Mouse (Mus musculus) olfactory bulb, adult 2 months (tissue): ENCODE measurements around the gene Dnajc8. TPM values are rescaled to one million over a fixed set of nuclear protein-coding genes. Genes with fewer than 3 reads are reported as not detected.

Source experiments
- H3K27ac ChIP-seq: fragments of 200-500 bp; 2 replicates; pipeline ENCODE4 v1.5.1; 2012; ENCODE audit warnings: low read depth, low read length; ENCODE audit not compliant: insufficient read depth
- H3K4me1 ChIP-seq: fragments of 200-500 bp; 2 replicates; pipeline ENCODE4 v1.6.1; 2012; ENCODE audit warnings: low read length; ENCODE audit not compliant: control insufficient read depth, insufficient read depth
- H3K4me3 ChIP-seq: fragments of 200-500 bp; 2 replicates; pipeline ENCODE4 v1.5.1; 2012; ENCODE audit warnings: mild to moderate bottlenecking, low read depth, low read length, moderate library complexity; ENCODE audit not compliant: insufficient read depth
- CTCF ChIP-seq: fragments of 200-500 bp; IDR thresholded peaks from 2 replicates; pipeline ENCODE4 v1.5.1; 2012; ENCODE audit warnings: low read depth, mild to moderate bottlenecking, low read length, moderate library complexity; ENCODE audit not compliant: insufficient read depth
- POLR2A ChIP-seq: fragments of 200-500 bp; IDR thresholded peaks from 2 replicates; pipeline ENCODE4 v1.6.1; 2012; ENCODE audit warnings: mild to moderate bottlenecking, low read depth, low read length, moderate library complexity; ENCODE audit not compliant: insufficient read depth
- WGBS: fragments of 180-500 bp; shearing (Covaris S2); methylation state at CpG from one replicate; pipeline ENCODE4 v1.1.7; 2018; 5-methylcytosine and 5-hydroxymethylcytosine counted together
- polyA plus RNA-seq: library from polyadenylated mRNA; stranded (reverse); fragments of >200 nt; gene quantifications from 2 replicates; pipeline ENCODE4 v1.2.4, GENCODE M21; 2012; ENCODE audit warnings: low replicate concordance; ENCODE audit not compliant: missing spikeins, insufficient read depth, insufficient read length

Dnajc8 gene
- 577 TPM in 1 of 2 replicates, not detected in the other for polyA plus RNA-seq

DNA sequence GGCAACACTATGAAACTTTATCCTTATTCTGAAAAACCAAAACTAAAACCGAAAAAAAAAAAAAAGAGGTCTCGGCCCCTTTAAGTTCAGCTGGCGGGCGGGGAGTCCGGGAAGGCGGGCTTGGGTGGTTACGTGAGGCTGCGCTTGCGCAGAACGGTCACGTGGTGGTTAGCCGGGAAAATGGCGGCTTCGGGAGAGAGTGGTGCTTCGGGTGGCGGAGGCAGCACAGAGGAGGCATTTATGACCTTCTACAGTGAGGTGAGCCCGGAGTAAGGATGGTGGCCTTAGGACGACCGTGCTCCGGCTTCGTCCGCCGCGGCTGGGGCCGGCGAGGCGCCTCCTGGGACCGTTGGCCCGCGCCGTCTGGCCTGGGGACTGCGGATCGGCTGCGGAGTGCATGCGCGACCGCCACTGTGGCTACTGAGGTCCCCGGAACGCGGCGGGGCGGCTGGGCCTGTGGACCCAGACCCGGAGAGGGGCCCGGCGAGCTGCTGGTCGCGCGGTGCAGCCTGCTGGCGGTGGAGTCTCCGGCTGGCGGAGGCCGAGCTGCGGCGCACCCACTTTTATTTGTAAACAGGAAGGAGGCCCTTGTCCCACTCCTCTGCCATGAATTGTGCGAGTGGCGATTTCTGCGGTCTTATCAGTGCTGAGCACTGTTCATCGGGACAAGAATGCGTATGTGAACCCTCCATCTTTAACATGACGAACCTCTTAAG is at the start of gene Dnajc8:
Gene Dnajc8, plus strand, starts transcription at position 145 of the 716 bp plus-strand sequence.
- H3K4me1 ChIP-seq: peaks cover 8% of the 10 kb centered on the region; the same call in 1 of the 2 replicates
- H3K4me3 ChIP-seq: peak within 1 kb of the TSS; percentile 95
- peak within 1 kb of the TSS; percentile 76 for H3K27ac ChIP-seq
- under 1% methylated on average over 60 of the region's 60 CpGs for WGBS
- no peak for TF ChIP-seq CTCF
- TF ChIP-seq POLR2A: peak; percentile 76

DNA sequence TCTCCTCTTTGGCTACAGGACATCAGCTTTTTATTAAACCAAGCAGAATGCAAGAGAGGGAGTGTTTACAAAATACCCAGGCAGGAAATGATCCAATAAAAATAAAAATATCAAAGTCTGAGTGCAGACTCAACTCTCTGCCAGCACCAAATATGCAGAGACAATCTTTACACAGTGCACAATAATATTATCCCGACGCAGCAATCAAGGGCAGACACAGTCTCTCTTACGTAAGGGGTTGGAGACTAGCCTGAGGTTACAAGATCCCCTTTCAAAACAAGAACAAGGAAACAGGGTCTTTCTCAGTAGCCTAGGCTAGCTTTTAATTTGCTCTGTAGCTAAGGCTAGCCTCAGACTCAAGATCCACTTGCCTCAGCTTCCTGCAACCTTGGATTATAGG is 46.8 kb upstream of the Dnajc8 start:
- no peak overlapping the region for H3K4me3 ChIP-seq
- no peak overlapping the region for H3K27ac ChIP-seq
- 80% methylated on average over 3 of the region's 3 CpGs for WGBS
- TF ChIP-seq CTCF (no peak), POLR2A (no peak)
- no peaks in the 10 kb centered on the region for H3K4me1 ChIP-seq

DNA sequence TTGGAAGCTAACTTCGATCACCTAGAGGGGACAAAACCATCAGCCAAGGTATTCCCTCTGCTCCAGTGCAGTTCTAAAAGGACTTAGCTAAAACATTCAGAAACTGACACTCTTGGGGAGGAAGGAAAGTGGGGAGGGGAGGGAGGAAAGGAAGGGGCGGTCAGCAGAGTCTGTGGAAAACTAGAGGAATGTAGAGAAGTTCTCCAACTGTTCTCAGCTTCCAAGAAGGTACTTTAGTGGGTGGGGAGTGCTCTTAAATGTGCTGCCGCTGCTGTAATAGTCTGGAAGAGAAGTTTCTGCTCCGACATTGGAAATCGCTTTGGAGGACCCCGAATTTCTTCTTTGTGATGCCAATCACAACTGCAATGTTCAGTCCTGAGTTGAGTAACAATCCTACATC is 46.4 kb upstream of the Dnajc8 start:
- no peak overlapping the region for H3K4me3 ChIP-seq
- no peak overlapping the region for H3K27ac ChIP-seq
- 87% methylated on average over 6 of the region's 6 CpGs for WGBS
- TF ChIP-seq CTCF (no peak), POLR2A (no peak)
- H3K4me1 ChIP-seq: no peaks in the 10 kb centered on the region

DNA sequence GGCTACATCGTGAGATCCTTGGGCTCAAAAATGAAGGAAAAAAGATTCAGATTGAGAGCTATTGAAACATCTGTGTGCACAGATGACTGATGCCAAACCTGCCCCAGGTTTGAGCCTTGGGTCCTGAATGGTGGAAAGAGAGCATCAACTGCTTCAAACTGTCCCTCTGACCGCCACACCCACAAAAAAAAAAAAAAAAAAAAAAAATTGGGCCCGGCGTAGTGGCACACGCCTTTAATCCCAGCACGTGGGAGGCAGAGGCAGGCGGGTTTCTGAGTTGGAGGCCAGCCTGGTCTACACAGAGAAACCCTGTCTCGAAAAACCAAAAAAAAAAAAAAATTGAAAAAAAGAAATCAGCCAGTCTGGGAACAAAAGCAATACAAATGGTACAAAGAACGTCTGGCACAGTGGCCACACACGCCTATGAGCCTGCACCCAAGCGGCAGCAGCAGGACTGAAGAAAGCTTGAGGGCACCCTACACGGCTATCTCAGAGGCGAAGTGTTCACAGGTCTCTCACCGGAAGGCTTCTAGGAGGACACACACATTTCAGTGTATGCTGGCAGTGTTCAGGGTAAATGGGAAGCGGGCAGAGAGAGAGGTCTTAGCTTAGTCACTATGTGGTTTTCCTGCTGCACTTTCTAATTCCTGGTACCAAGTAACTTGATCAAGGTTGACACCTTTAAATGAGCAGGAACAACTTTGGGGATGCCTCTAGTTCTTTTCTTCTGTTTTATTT is 44.9 kb upstream of the Dnajc8 start:
- H3K27ac ChIP-seq: no peak overlapping the region
- TF ChIP-seq CTCF (no peak), POLR2A (no peak)
- 90% methylated on average over 15 of the region's 15 CpGs for WGBS
- H3K4me1 ChIP-seq: no peaks in the 10 kb centered on the region
- H3K4me3 ChIP-seq: no peak overlapping the region

DNA sequence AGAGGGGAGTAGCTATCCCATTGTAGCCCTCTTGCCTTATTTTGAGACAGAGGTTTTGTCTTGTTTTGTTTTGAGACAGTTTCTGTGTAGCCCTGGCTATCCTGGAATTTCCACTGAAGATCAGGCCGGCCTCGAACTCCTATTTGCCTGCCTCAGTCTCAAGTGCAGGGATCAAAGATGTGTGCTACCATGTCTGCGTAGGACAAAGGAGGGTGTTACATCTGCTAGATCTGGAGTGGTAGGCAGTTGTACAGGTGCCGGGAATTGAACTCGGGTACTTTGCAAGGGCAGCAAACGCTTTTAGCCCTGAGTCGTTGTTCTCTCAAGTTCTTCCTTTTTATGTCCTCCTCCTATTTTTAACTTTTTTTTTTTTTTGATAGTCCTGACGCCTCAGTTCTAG is 44.3 kb upstream of the Dnajc8 start:
- Histone ChIP-seq H3K4me1 (no peaks in the 10 kb centered on the region), H3K4me3 (no peak overlapping the region), H3K27ac (no peak overlapping the region)
- 92% methylated on average over 8 of the region's 8 CpGs for WGBS
- no peak for TF ChIP-seq POLR2A
- TF ChIP-seq CTCF: no peak

DNA sequence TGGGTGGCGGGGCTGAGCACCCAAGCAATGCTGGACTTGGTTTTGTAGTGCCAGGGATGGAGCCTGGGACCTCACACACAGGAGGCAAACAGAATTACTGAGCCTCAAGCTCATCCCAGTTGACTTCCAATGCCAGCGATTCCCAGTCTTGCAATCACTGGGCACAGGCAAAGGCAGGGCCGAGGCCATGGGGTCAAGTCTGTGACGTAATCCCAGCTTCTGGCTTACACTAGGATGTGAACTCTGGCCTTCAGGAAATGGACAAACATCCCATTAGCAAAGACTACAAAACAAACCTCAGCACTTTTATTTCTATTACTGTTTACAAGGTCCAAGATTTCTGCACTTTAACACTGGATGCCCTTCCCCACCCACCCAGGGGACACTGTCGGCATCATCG is 43.6 kb upstream of the Dnajc8 start:
- Histone ChIP-seq H3K4me3 (no peak overlapping the region), H3K4me1 (no peaks in the 10 kb centered on the region), H3K27ac (no peak overlapping the region)
- 94% methylated on average over 6 of the region's 6 CpGs for WGBS
- TF ChIP-seq POLR2A (no peak), CTCF (no peak)

DNA sequence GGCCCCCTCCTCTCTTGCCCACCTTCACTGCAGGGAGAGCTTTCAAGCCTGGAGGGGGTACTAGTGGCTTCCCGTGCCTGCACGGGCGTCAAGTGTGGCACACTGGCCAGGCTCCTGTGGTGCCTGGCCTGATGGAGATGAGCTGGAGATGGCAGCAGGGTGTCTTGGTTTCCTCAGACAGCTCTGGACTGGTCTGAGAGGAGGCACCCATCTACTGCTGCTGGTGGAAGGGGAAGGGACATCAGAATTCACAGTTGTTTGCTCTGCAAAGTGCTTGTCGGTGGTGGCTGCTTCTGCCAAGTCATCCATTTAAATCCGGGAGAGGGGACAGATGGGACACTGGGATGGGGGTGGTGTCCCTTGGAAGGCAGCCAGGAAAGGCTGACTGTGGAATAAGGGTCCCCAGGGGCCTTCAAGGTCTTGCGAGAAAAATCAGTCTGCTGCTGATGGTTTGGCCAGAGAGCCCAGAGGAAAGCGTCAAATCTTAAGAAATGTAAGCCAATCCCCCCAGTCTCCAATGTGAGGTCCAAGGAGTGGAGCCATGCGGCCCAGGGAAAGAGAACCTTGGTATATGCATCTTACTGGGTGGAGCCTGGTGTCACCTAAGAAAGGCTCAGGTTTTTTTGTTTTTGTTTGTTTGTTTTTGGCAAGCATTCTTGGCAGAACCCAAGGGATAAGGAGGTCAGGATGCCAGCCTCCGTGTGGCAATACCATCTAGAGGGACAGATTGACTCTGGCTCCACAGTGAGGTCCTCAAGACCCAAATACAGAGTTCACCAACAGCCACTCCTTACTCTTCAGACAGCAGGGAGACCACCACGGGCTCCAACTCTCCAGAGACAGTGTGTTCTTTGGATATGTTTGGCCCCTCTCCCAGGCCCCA is 42.9 kb upstream of the Dnajc8 start:
- H3K4me1 ChIP-seq: no peaks in the 10 kb centered on the region
- H3K27ac ChIP-seq: no peak overlapping the region
- no peak for TF ChIP-seq POLR2A
- TF ChIP-seq CTCF: no peak
- H3K4me3 ChIP-seq: no peak overlapping the region
- WGBS: 70% methylated on average over 10 of the region's 10 CpGs

DNA sequence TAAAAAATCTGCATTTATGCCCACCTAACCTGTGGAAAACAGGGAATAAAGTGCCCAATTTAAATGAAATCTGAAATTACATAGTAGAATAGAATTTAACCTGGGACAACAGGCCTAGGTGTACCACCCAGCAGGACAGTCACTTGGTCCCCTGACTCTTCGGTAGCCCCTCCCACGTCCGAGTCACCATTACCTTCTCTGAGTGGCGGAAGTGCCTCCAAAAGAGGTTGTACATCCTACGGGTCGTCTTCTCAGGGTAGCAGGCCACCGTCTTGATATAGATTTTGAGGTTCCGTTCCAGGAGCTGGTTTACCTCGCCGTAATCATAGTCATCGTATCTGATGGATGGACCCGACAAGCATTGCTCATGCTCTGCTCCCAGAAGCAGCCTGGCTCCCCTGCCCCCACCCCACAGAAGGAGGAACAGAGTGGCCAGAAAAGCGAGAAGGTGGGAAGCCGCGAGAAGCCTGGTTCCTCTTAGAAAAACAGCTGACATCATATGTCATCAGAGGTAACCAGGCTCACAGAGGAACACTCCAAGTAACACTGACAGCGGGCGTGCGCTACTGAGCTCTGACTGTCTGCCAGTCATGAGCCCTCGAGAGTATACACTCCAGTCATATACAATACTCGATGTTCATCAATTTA is 41.0 kb upstream of the Dnajc8 start:
- no peak for TF ChIP-seq POLR2A
- TF ChIP-seq CTCF: no peak
- no peak overlapping the region for H3K4me3 ChIP-seq
- H3K27ac ChIP-seq: no peak overlapping the region
- no peaks in the 10 kb centered on the region for H3K4me1 ChIP-seq
- 92% methylated on average over 20 of the region's 20 CpGs for WGBS
